In the genomic region with DNA sequence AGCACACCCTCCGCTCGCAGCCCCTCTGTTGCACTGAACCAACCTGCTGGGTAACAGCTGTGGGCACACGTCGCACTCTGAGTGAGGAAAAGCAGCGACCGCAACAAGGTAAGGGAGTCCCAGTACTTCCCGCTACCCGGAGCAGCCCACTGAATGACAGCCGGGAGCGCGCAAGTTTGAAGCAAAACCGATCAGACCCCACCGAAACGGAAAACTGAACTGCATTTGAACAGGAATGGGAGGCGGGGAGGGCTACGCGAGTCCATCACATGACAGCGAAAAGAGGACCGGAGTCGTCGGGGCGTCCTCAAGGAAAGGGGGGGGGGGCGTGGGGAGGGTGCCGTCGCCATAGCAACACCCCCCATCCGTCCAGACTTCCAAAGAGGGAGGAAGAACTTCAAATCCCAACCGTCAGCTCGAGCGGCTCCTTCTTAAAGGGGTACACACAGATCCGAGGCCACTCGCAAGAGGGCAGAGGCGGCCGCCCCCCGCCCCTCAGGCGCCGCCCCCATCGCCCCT, we compare ENCODE assay signal across 8 mouse cellular contexts. TPM values are rescaled to one million over a fixed set of nuclear protein-coding genes. Genes with fewer than 3 reads are reported as not detected.
DNase-seq lines count a peak whose midpoint lies in the region; ATAC-seq lines count a peak whose summit lies in the region.

No protein-coding gene starts in this region.

- ATAC-seq in frontal cortex, adult (ENCODE audit: low TSS enrichment) = peak; percentile 42

- WGBS in hindbrain, embryonic 10.5 days = under 1% methylated on average over 35 of the region's 37 CpGs

- peak overlapping the region; percentile 71 for H3K4me3 ChIP-seq in hindbrain, embryonic 10.5 days

- DNase-seq in NIH3T3 (ENCODE audit: low read depth) = peak; percentile 81
- peak; percentile 58 for DNase-seq in cerebellum, adult 9-10 months
- DNase-seq in hindbrain, embryonic 10.5 days (ENCODE audit: low spot score) = peak; percentile 84
- peak; percentile 76 for DNase-seq in layer of hippocampus, adult 9-11 months
- peak; percentile 57 for DNase-seq in lung, postnatal 14 days
- peak; percentile 45 for DNase-seq in ovary, postnatal 36 days (ENCODE audit: low spot score)
- DNase-seq in thymus, postnatal 14 days = peak; percentile 71

- peak overlapping the region; percentile 96 for H3K27ac ChIP-seq in hindbrain, embryonic 10.5 days

- no peaks in the 10 kb centered on the region for H3K36me3 ChIP-seq in hindbrain, embryonic 10.5 days

- H3K4me1 ChIP-seq in hindbrain, embryonic 10.5 days (replicated peaks) = peaks cover 8% of the 10 kb centered on the region

- no peaks in the 10 kb centered on the region for H3K9me3 ChIP-seq in hindbrain, embryonic 10.5 days

- peaks cover 3% of the 10 kb centered on the region for H3K27me3 ChIP-seq in hindbrain, embryonic 10.5 days (ENCODE audit: insufficient read depth, poor library complexity, severe bottlenecking)

RNA-seq across cellular contexts. Expression of a gene that starts 1.1 kb away (rescaled TPM):
- 28.9 and 29.1 TPM in 2 replicates for polyA plus RNA-seq in hindbrain, embryonic 10.5 days (2016; fragmentation: Nextera tagmentation; extraction: Ambion mirVana)

Comparison
In these comparisons a context has a peak if more than half of its experiments do, and no peak if none do; other contexts are left out.
1. Peak in every context shown above with its lines: DNase-seq, ATAC-seq, H3K4me3 ChIP-seq and H3K27ac ChIP-seq.